Mouse (Mus musculus) stomach, postnatal 0 days (tissue): ENCODE results near the gene Hba-a2.
"Not testable (repeated sequence)": the region's sequence is repeated elsewhere in the genome, so short reads cannot be mapped to it uniquely, and the experiment has no call there.

Source experiments
- CTCF ChIP-seq: IDR thresholded peaks from 2 replicates; pipeline ENCODE4 v1.5.1; 2016; ENCODE audit warnings: antibody characterized with exemption, low read depth, mild to moderate bottlenecking, moderate library complexity
- EP300 ChIP-seq: optimal IDR thresholded peaks from 2 replicates; pipeline ENCODE3; 2016; ENCODE audit warnings: antibody characterized with exemption

DNA sequence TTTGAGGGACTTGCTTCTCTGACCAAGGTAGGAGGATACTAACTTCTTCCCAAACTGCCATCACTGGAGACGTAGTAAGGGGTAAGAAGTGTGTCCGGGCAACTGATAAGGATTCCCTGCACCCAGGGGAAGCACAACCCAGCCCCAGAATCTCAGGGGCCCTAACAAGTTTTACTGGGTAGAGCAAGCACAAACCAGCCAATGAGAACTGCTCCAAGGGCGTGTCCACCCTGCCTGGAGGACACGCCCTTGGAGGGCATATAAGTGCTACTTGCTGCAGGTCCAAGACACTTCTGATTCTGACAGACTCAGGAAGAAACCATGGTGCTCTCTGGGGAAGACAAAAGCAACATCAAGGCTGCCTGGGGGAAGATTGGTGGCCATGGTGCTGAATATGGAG lies at the start of gene Hba-a2:
- TF ChIP-seq CTCF, EP300: not testable (repeated sequence)
